Mouse (Mus musculus): ENCODE results near the gene Tubgcp2.

GRCm38 (mm10) chr7:140045546-140045945 is 9.1 kb upstream of the Tubgcp2 start:
- no peak for TF ChIP-seq POLR2A (IDR thresholded peaks at IDR 0.05; ENCODE audit: low read depth, low read length)
- no peak for TF ChIP-seq CTCF (IDR thresholded peaks at IDR 0.05; ENCODE audit: borderline replicate concordance, insufficient read depth, low read length)
